Mouse (Mus musculus) cerebellum, adult 2 months (tissue): ENCODE measurements around the gene Ints3.

Experiments used
- CTCF ChIP-seq: fragments of 200-500 bp; IDR thresholded peaks from 2 replicates; pipeline ENCODE4 v1.5.1; 2011; ENCODE audit warnings: low read depth, mild to moderate bottlenecking, control low read depth, low read length, moderate library complexity, borderline replicate concordance; ENCODE audit not compliant: insufficient read depth
- POLR2A ChIP-seq: fragments of 200-500 bp; IDR thresholded peaks from 2 replicates; pipeline ENCODE4 v1.6.1; 2011; ENCODE audit warnings: low read length, control low read depth, borderline replicate concordance; ENCODE audit not compliant: insufficient read depth

GRCm38 (mm10) chr3:90378496-90378895 lies 54.9 kb downstream of the Ints3 start:
- TF ChIP-seq CTCF: no peak
- TF ChIP-seq POLR2A: no peak
